Mouse (Mus musculus): ENCODE measurements around the gene Rab40c. TPM values are rescaled to one million over a fixed set of nuclear protein-coding genes. Genes with fewer than 3 reads are reported as not detected.

The Rab40c gene
- total and polyA plus RNA-seq, 3 experiments = 3.7 to 23.2 TPM; not detected in 1

DNA sequence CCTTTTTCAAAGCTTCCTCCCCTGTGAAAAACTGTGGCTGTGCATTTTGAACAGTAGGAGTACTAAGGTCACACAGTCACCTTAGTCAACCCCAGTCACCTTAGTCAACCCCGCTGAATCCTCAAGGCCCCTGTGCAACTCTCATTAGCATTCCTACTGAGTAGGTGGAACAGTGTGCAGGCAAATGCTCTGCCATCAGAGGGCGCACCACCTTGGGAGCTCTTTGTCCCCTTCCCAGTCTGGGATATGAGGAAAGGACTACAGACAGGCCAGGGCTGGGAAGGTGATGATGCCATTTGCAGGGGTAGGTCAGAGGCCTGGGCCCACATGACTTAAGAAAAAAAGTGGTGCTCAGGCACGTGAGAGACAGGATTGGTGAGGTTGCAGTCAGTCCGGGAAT is 40.3 kb downstream of the Rab40c start:
- H3K9me3 ChIP-seq (replicated peaks; ENCODE audit: insufficient read depth, low read length) = no peaks in the 10 kb centered on the region
- H3K36me3 ChIP-seq (ENCODE audit: control insufficient read depth in 1 of 2, insufficient read depth in 2 of 2, low read length in 2 of 2) = peaks cover 0 to 7% of the 10 kb centered on the region in 2 experiments; a peak in 2 of 4 replicates
- no peak overlapping the region for H3K9ac ChIP-seq (ENCODE audit: control insufficient read depth, low read depth, low read length, poor library complexity, severe bottlenecking)
- DNase-seq (ENCODE audit: low read depth, low spot score) = peak; percentile 44
- H3K27ac ChIP-seq (ENCODE audit: control insufficient read depth, low read depth, low read length) = no peak overlapping the region
- peaks cover 6% of the 10 kb centered on the region; the same call in 1 of the 2 replicates for H3K79me2 ChIP-seq (ENCODE audit: control insufficient read depth, insufficient read depth, low read length, poor library complexity)
- H3K27me3 ChIP-seq (ENCODE audit: control insufficient read depth in 1 of 2, insufficient read depth in 2 of 2, low read length in 2 of 2) = no peaks in the 10 kb centered on the region
- no peak overlapping the region for H3K4me3 ChIP-seq (ENCODE audit: control insufficient read depth in 1 of 2, insufficient read depth in 1 of 2, low read depth in 2 of 2, low read length in 2 of 2)
- peaks cover 0 to 14% of the 10 kb centered on the region in 2 experiments; a peak in 2 of 4 replicates for H3K4me1 ChIP-seq (ENCODE audit: control insufficient read depth in 1 of 2, insufficient read depth in 2 of 2, low read length in 2 of 2)
- peak; percentile 59 to 67 (median 64) for TF ChIP-seq CTCF (IDR thresholded peaks at IDR 0.05 in 2 of 3, conservative IDR thresholded peaks at IDR 0.05 in 1 of 3; ENCODE audit: control insufficient read depth in 1 of 3, insufficient read depth in 1 of 3, low read depth in 2 of 3, low read length in 3 of 3, poor library complexity in 1 of 3, severe bottlenecking in 1 of 3)
- TF ChIP-seq ZMIZ1 (IDR thresholded peaks at IDR 0.05; ENCODE audit: low read depth, low read length) = no peak

DNA sequence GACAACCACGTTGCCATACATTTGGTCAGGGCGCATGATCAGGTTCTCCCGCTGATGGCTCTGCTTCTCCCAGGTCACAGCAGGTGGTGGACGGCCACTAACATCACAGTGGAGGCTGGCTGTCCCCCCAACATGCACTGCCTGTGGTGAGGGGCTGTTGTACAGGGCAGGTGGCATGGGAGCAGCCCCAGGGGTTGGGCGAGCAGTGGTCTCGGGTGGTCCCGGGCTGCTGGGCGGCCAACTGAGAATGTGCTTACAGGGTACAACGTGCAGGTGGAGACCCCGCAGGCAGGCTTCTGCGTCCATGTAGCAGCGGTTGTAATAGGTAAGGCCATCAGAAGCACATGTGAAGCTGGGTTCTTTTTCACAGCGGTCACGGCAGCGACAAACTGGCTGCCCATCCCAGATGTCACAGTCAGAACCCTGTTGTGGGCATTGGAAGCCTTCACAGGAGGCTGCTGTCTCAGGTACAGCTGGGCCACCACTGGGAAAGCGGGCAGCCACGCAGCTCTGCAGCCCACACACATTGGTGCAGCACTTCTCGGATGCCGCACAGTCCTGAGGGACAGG is 40.8 kb downstream of the Rab40c start:
- H3K4me3 ChIP-seq (ENCODE audit: control insufficient read depth in 1 of 2, insufficient read depth in 1 of 2, low read depth in 2 of 2, low read length in 2 of 2) = no peak overlapping the region
- no peak overlapping the region for H3K9ac ChIP-seq (ENCODE audit: control insufficient read depth, low read depth, low read length, poor library complexity, severe bottlenecking)
- TF ChIP-seq MXI1 (IDR thresholded peaks at IDR 0.05; ENCODE audit: low read depth, low read length) (no peak), CTCF (IDR thresholded peaks at IDR 0.05 in 2 of 3, conservative IDR thresholded peaks at IDR 0.05 in 1 of 3; ENCODE audit: control insufficient read depth in 1 of 3, insufficient read depth in 1 of 3, low read depth in 2 of 3, low read length in 3 of 3, poor library complexity in 1 of 3, severe bottlenecking in 1 of 3) (no peak), KAT2A (conservative IDR thresholded peaks at IDR 0.05; ENCODE audit: low read depth, low read length) (no peak), POLR2AphosphoS2 (IDR thresholded peaks at IDR 0.05; ENCODE audit: low read length) (no peak), TCF12 (IDR thresholded peaks at IDR 0.05; ENCODE audit: low read depth, low read length) (no peak), BHLHE40 (IDR thresholded peaks at IDR 0.05; ENCODE audit: borderline replicate concordance, low read depth, low read length) (no peak), USF1 (IDR thresholded peaks at IDR 0.05; ENCODE audit: low read depth, low read length) (no peak), TAL1 (IDR thresholded peaks at IDR 0.05; ENCODE audit: low read length) (no peak), E2F4 (IDR thresholded peaks at IDR 0.05; ENCODE audit: borderline replicate concordance, low read depth, low read length) (no peak), CHD2 (IDR thresholded peaks at IDR 0.05; ENCODE audit: low read length) (no peak), HCFC1 (IDR thresholded peaks at IDR 0.05; ENCODE audit: low read depth, low read length) (no peak), CHD1 (IDR thresholded peaks at IDR 0.05; ENCODE audit: low read depth, low read length) (no peak), RCOR1 (IDR thresholded peaks at IDR 0.05; ENCODE audit: low read depth, low read length) (no peak), MAX (IDR thresholded peaks at IDR 0.05; ENCODE audit: low read length) (no peak)
- no peak for DNase-seq (ENCODE audit: low read depth, low spot score)
- peaks cover 0 to 7% of the 10 kb centered on the region in 2 experiments; a peak in 2 of 4 replicates for H3K36me3 ChIP-seq (ENCODE audit: control insufficient read depth in 1 of 2, insufficient read depth in 2 of 2, low read length in 2 of 2)
- H3K4me1 ChIP-seq (ENCODE audit: control insufficient read depth in 1 of 2, insufficient read depth in 2 of 2, low read length in 2 of 2) = peaks cover 2 to 19% of the 10 kb centered on the region in 2 experiments; a peak in 3 of 4 replicates
- peaks cover 6% of the 10 kb centered on the region; the same call in 1 of the 2 replicates for H3K79me2 ChIP-seq (ENCODE audit: control insufficient read depth, insufficient read depth, low read length, poor library complexity)
- no peaks in the 10 kb centered on the region for H3K27me3 ChIP-seq (ENCODE audit: control insufficient read depth in 1 of 2, insufficient read depth in 2 of 2, low read length in 2 of 2)
- H3K9me3 ChIP-seq (replicated peaks; ENCODE audit: insufficient read depth, low read length) = no peaks in the 10 kb centered on the region
- H3K27ac ChIP-seq (ENCODE audit: control insufficient read depth, low read depth, low read length) = no peak overlapping the region

Data from MEL (cell line).